ENCODE assay signal across 8 mouse cellular contexts in the genomic region with DNA sequence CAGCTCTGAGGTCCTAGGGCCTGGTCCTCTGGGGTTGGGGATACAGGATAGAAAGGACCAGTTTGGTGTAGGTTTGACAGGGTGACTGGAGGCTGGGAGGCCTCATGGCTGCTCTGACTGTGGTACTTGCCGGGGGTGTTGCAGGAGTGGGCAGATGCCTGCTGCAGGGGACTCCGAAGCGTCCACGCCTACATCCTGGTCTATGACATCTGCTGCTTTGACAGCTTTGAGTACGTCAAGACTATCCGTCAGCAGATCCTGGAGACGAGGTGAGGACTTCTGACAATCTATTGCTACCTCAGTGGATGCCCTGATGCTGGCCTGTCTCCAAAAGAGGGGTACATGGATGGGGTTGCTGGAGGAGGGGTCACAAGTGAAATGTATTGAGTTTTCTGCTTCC. TPM values are rescaled to one million over a fixed set of nuclear protein-coding genes. Genes with fewer than 3 reads are reported as not detected.
"Had no signal": no experiment of that assay in that cellular context is flagged by ENCODE, and none has a peak within 500 bp of the region (broad histone marks: within the 10 kb centered on the region; RNA-seq: fewer than 3 reads in every experiment).

No protein-coding gene starts in this region.

- H3K27ac ChIP-seq: kidney, embryonic 15.5 days; liver, embryonic 13.5 days had no signal

- DNase-seq: liver, embryonic 13.5 days had no signal

- H3K4me3 ChIP-seq: liver, embryonic 13.5 days had no signal

RNA-seq across cellular contexts. Expression of a gene that starts 8.8 kb away (rescaled TPM):
- total RNA-seq: megakaryocyte progenitor cell, adult 5-6 weeks had no signal

RNA-seq across cellular contexts. Expression of a gene that starts 11.5 kb away (rescaled TPM):
- total RNA-seq: left cerebral cortex, postnatal 36 days; liver, adult 2 months; megakaryocyte-erythroid progenitor cell, adult 5-6 weeks had no signal

RNA-seq across cellular contexts. Expression of a gene that starts 19.8 kb away (rescaled TPM):
- total RNA-seq: layer of hippocampus, postnatal 25 days; liver, adult 2 months; megakaryocyte-erythroid progenitor cell, adult 5-6 weeks; midbrain, postnatal 0 days had no signal
